Mouse (Mus musculus) heart, postnatal 36 days (tissue): Measurements from ENCODE around the gene Emb. TPM values are rescaled to one million over a fixed set of nuclear protein-coding genes. Genes with fewer than 3 reads are reported as not detected.

Experiments used
- DNase-seq, 2 experiments: peaks; one replicate each; pipeline ENCODE4 v3.0.0; 2021 to 2022
- intact Hi-C: fragments of 180-260 bp; cut with DNase I; formaldehyde crosslinking; loops from one replicate; pipeline ENCODE4 v1.15.1; 2025
- total RNA-seq, 2 experiments: library from RNA; stranded (reverse); gene quantifications; 2 replicates each; pipeline ENCODE4 v1.2.3; 2021

The Emb gene
- total RNA-seq, 2 experiments from 2014 or later: 10.4 to 11.5 TPM

DNA sequence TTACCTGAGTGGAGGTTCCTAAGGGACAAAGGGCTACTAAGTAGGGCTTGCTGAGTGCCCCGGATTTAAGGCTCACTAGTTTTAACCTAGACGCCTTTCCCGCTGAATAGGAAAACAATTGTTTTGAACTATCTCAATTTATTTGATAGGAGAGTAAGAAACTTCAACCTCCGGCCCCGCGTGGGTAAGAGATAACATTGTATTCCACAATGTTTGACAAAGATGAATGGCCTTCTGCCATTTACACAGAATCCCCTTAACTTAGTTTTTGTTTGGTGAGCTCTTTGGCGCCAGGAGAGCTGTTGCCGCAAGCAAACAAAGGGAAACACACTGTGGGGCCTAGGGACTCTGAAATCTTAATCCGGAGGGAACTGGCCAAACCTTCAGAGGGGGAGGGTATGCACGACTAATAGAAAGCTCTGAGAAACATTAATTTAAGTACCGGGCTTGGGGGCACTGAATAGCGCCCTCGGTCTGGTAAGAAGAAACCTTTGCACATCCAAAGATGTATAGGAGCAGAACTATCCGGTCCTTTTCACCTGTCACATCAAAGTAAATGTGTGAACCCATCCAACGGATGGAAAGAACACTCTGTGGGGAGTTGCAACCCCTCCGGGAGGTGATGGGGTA lies 11.7 kb downstream of the Emb start:
- no peak for DNase-seq
- intact Hi-C loops: no loop called here

- intact Hi-C loops: no loop called here
- DNase-seq: peak; percentile 16 to 39
Observed at GRCm38 (mm10) chr13:117220501-117221321, 12.4 kb downstream of the Emb start, which contains the start of gene Gm17509. Gm17509 (minus strand) TSS chr13:117221075.

GRCm38 (mm10) chr13:117223125-117223524 lies 14.8 kb downstream of the Emb start:
- intact Hi-C loops: no loop called here
- DNase-seq: no peak

DNA sequence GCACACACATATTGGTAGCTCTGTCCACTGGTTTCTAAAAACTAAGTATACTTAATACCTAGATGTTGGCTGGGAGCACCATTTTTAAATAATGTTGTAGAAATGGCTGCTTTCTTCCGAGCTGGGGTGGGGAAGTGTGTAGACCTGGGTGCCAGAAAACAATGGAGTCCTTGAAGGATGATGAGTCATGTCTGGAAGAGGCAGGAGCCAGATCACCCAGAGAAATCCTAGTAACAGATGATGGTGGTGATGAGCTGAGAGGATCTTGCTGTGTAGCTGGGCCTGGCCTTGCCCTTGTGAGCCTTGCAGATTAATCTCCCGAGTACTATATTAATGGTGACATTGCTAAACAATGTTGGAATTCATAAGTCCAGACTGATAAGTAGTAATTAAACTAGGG lies 16.6 kb downstream of the Emb start:
- DNase-seq: no peak
- intact Hi-C loops: no loop called here

- intact Hi-C loops: no loop called here
- no peak for DNase-seq
Observed at GRCm38 (mm10) chr13:117225561-117225960, 17.2 kb downstream of the Emb start.

DNA sequence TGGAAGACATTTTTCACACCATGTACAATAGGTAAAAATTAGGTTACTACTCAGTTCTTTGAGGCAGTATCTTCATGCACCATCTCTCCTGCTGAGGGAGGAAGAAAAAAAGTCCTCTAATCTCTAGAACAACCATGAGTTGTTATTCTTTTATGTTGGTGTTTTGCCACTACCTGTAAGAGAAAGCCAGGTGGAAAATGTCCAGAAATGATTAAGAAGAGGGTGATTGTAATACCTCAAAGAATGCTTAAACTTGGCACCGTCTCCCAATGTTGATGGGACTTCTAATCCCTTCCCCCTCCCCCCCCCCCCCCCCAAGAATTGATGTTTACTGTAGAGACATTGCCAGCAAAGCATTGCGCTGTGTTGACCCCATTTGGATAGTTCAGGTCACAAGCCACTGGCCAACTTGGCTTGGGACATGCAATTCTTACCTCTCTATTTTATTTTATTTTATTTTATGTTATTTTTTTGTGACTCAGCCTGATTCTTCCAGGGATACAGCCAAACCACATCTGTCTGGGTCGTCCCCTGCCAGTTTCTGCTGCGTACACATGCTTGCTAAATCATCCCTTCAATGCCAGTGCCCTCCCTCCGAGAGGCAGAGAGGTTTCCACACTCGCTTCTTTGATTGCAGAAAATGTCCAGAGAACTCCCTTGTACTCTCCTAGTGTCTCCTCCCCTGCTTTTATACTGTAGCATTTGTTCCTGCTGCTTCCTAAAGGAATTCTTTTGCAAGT lies 22.2 kb downstream of the Emb start:
- intact Hi-C loops: no loop called here
- DNase-seq: no peak

DNA sequence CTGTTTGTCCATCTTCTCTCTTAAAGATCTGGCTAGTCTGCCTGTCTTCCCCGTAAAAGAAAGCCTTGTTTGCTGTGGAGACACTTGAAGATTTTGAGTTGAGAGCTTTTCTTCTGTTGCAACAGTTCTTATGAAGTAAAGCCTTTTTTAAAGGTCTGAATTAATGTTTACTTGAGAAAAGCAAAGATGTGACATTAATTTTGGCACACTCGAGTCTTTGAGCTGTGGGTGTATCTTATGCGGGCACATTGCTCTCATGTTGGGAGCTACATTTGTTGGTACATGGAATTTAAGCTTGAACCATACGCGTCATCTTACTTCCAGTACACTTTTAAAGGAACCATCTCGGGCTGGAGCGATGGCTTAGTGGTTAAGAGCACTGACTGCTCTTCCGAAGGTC lies 25.5 kb downstream of the Emb start:
- no peak for DNase-seq
- intact Hi-C loops: no loop called here

- no peak for DNase-seq
- intact Hi-C loops: no loop called here
Observed at GRCm38 (mm10) chr13:117234486-117234885, 26.1 kb downstream of the Emb start.

DNA sequence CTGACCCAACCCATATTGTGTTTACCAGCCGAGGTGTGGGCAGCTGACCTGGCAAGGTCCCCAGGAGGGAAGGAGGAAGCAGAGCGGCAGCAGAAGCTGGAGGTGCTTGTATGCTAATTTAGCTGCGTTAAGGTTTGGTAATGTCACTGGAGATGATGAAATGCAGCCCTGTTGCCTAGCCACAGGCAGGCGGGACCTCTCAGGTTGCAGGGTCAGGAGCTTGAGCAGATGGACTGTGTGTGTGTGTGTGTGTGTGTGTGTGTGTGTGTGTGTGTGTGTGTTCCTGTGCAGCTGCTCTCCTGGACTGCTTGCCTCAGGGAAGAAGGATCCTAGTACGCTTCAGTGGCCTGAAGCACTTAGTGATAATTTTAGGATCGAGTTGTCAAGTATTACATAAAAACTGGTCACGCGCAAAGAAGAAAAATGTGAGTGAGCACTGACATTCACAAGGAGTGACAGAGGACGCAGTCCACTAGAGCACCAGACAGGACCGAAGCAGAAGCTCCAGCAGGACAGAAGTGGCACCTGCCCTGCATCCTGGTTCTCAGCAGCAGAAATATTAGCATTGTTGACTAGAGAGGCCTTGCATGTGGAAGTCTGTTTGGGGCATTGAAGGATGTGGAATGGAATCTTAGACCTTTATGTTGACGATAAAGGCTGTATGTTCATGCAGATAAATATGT lies 27.3 kb downstream of the Emb start:
- DNase-seq: no peak
- intact Hi-C loops: no loop called here

- intact Hi-C loops: no loop called here
- DNase-seq: no peak
Observed at GRCm38 (mm10) chr13:117237111-117237510, 28.8 kb downstream of the Emb start.

DNA sequence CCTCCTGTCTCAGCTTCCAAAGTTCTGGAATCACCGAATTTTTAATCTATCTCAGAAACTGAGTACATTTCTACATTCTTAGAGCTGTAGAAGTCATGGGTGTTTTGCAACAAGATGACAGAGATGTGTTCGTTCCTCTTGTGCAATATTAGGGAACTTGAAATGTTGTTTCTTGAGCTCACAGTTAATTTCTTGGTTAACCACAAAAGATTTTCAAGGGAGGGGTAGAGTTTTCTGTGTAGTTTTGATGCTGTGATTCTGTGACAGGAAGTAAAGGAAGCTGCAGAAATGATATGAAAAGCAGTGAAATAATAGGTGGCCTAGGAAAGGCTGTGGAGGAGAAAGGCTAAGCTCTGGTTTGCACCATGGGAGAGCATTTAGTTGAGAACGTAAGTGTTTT lies 33.7 kb downstream of the Emb start:
- intact Hi-C loops: no loop called here
- no peak for DNase-seq

GRCm38 (mm10) chr13:117242621-117243020 lies 34.3 kb downstream of the Emb start:
- intact Hi-C loops: no loop called here
- DNase-seq: no peak

- intact Hi-C loops: no loop called here
Observed at GRCm38 (mm10) chr13:117260704-117261103, 52.4 kb downstream of the Emb start.

DNA sequence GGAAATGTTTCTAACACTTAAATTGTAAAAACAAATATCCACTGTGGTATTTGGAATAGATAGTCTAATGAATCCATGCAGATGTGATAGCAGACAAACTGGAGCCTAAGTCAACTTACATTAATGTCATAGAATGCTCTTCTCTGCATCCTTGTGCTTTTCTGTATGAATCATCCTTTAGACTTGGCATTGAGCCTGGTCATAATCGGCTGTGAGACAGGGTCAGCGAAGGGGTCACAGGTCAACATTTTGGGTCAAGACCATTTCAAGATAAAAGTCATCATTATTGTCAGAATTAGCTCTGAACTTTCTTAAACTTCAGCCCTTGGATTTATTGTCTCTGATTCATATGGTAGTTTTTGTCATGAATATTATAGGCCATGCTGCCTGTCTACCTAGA lies 57.8 kb downstream of the Emb start:
- no peak for DNase-seq
- intact Hi-C loops: no loop called here

More at GRCm38 (mm10) chr13:117260704-117261103, 52.4 kb downstream of the Emb start:
- no peak for DNase-seq

DNA sequence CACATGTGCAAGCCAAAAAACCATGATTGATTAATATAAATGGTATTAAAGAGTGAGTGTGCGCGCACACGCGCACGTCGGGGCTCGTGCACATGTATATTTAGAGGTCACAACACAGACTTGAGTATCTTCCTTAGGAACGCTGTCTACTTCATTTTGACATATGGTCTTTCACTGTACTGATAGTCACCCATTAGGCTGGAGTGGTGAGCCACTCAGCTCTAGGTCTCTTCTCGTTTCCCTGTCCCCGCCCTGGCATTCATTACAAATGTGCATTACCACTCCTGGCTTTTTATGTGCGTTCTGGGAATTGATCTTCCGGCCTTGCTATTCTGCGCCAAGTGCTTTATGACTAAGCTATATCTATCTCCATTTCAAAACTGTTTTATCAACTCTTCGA lies 59.6 kb downstream of the Emb start:
- intact Hi-C loops: no loop called here
- no peak for DNase-seq

GRCm38 (mm10) chr13:117284036-117284435 lies 75.7 kb downstream of the Emb start:
- peak in 1 of 2 experiments; percentile 4 for DNase-seq
- intact Hi-C loops: no loop called here

- DNase-seq: no peak
- intact Hi-C loops: loop anchor here (5.0 kb wide), 1 partner anchor 150 kb away; no protein-coding TSS in a partner anchor
Observed at GRCm38 (mm10) chr13:117286939-117287338, 78.6 kb downstream of the Emb start.

DNA sequence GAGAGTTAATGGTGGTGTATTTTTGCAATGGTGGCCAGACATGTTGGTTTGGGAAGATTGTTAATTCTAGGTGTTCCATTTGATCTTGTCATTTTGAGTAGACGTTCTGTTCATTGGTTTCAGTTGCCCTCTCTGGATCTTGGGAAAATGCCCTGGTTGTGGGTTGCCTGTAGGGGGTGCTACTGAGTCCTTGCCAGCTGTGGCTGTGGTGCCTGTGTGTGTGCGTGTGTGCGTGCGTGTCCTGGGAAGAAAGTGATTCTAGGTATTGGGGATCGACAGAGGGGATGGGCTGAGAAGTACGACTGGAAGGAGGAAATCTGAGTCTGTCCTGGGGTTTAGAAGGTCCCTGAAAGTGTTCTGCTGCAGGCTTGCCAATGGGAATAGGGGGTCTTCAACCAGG lies 79.1 kb downstream of the Emb start:
- intact Hi-C loops: loop anchor here (5.0 kb wide), 1 partner anchor 150 kb away; no protein-coding TSS in a partner anchor
- no peak for DNase-seq

DNA sequence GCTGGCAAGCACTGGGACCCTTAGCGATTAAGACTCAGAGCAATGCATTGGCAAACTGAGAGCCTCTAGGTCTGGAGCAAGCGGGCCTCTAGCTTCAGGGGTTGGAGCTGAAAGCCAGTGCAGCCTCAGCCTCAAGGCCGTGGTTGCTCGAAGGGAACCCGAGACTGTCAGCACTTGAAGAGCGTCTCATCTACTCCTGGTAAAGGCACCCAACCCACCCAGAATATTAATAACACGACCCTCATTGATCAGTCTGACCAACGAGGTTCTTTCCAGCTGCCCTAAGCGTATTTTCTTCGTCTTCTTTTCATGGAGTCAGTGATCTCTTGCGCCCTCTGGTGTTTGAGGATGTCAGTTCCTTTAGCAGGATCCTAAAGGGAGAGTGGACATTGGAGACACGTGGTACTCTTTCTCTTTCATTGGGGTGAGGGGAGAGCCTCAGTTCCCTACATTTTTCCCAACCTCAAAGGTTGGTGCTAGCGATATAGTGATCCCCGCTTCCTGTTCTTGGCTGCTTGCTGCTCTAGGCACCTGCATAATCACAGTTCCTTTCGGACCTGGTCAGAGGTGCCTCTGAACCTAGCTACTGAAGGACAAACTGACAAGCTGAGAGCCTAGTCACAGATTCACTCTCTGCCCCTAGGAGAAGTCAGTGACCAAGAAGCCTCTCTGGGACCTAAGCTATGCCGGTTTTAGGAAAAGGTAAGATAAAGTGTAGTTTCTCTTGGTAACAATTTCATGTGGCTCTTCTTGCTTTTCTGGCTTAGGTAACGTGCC lies 81.3 kb downstream of the Emb start:
- peak; percentile 64 to 67 for DNase-seq
- intact Hi-C loops: loop anchor here (1.0 to 5.0 kb wide), 2 partner anchors 87 to 152 kb away; no protein-coding TSS in a partner anchor
